Mouse (Mus musculus) liver, embryonic 11.5 days (tissue): ENCODE results near the gene Adcyap1r1. TPM values are rescaled to one million over a fixed set of nuclear protein-coding genes. Genes with fewer than 3 reads are reported as not detected.

Source experiments
- ATAC-seq: fragments of 200-750 bp; cut with Nextera tagmentation; replicated peaks from 2 replicates; pipeline ENCODE4 v1.8.0; 2017; ENCODE audit warnings: moderate number of reproducible peaks, mild to moderate bottlenecking, moderate TSS enrichment, moderate library complexity; ENCODE audit not compliant: low FRiP score
- DNase-seq: peaks from one replicate; pipeline ENCODE4 v3.0.0-alpha.2; 2017; ENCODE audit warnings: low spot score
- H3K27ac ChIP-seq: fragments of 300-500 bp; sonication (generic); 2 replicates; pipeline ENCODE4 v1.5.1; 2014; ENCODE audit warnings: mild to moderate bottlenecking, low read depth, low read length, control low read depth
- H3K27me3 ChIP-seq: fragments of 300-500 bp; sonication (generic); replicated peaks from 2 replicates; pipeline ENCODE4 v1.6.1; 2014; ENCODE audit warnings: low read length, mixed read lengths; ENCODE audit not compliant: control insufficient read depth, insufficient read depth
- H3K36me3 ChIP-seq: fragments of 300-500 bp; sonication (generic); 2 replicates; pipeline ENCODE4 v1.6.1; 2014; ENCODE audit warnings: mild to moderate bottlenecking, low read length, moderate library complexity, mixed read lengths; ENCODE audit not compliant: control insufficient read depth, insufficient read depth
- H3K4me1 ChIP-seq: fragments of 300-500 bp; sonication (generic); replicated peaks from 2 replicates; pipeline ENCODE4 v1.6.1; 2014; ENCODE audit warnings: low read length, mixed read lengths; ENCODE audit not compliant: control insufficient read depth, insufficient read depth
- H3K4me2 ChIP-seq: fragments of 300-500 bp; sonication (generic); 2 replicates; pipeline ENCODE4 v1.6.1; 2014; ENCODE audit warnings: mild to moderate bottlenecking, control low read depth, moderate library complexity
- H3K4me3 ChIP-seq: fragments of 300-500 bp; sonication (generic); 2 replicates; pipeline ENCODE4 v1.5.1; 2014; ENCODE audit warnings: low read depth, low read length, control low read depth
- H3K9ac ChIP-seq: fragments of 300-500 bp; sonication (generic); 2 replicates; pipeline ENCODE4 v1.6.1; 2014; ENCODE audit warnings: low read depth, low read length, control low read depth
- H3K9me3 ChIP-seq: fragments of 300-500 bp; sonication (generic); 2 replicates; pipeline ENCODE4 v1.6.1; 2016; ENCODE audit warnings: low read length, inconsistent platforms, mixed read lengths; ENCODE audit not compliant: control insufficient read depth
- WGBS: fragments of 180-500 bp; shearing (Covaris S2); extraction: QIAGEN DNeasy Blood & Tissue Kit; methylation state at CpG from one replicate; pipeline ENCODE4 v1.1.7; 2014; 5-methylcytosine and 5-hydroxymethylcytosine counted together
- polyA plus RNA-seq: library from polyadenylated mRNA; unstranded; fragments of >200 nt; fragmentation: Nextera tagmentation; extraction: Ambion mirVana; gene quantifications from 2 replicates; pipeline ENCODE4 v1.2.1, GENCODE M21; 2014

Adcyap1r1 gene
- polyA plus RNA-seq, 1 experiment from 2014 or later = 0.33 TPM

- ATAC-seq = no peak
- H3K27me3 ChIP-seq = peaks cover 8% of the 10 kb centered on the region
Observed at GRCm38 (mm10) chr6:55459545-55460397, 8.0 kb downstream of the Adcyap1r1 start.

DNA sequence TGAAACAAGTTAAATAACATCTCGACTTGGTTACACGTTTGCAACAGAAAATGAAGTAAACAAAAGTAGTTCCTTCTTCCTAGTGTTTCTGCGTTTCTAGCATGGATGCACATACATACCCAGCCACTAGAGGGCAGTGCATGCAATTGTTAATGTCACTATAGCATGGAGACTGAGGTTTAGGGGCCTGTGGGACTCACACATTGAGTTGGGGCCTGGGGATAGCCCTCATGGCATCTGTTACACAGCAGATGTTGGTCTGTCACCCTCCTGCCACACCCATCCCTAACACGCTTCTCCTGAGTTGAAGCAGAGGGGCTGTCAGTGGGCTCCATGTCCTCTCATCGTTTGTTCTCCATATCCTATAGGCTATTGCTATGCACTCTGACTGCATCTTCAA lies 9.4 kb downstream of the Adcyap1r1 start:
- Histone ChIP-seq H3K9me3 (no peaks in the 10 kb centered on the region), H3K4me3 (no peak overlapping the region), H3K9ac (no peak overlapping the region), H3K4me1 (no peaks in the 10 kb centered on the region), H3K27ac (no peak overlapping the region), H3K27me3 (peaks cover 8% of the 10 kb centered on the region; the same call in 1 of the 2 replicates), H3K36me3 (no peaks in the 10 kb centered on the region), H3K4me2 (no peak overlapping the region)
- no peak for DNase-seq
- 56% methylated on average over 5 of the region's 5 CpGs for WGBS
- no peak for ATAC-seq

More at GRCm38 (mm10) chr6:55459545-55460397, 8.0 kb downstream of the Adcyap1r1 start:
- no peak overlapping the region for H3K9ac ChIP-seq
- H3K4me3 ChIP-seq = no peak overlapping the region
- H3K9me3 ChIP-seq = no peaks in the 10 kb centered on the region
- no peak overlapping the region for H3K27ac ChIP-seq
- H3K4me1 ChIP-seq = no peaks in the 10 kb centered on the region
- WGBS = 80% methylated on average over 20 of the region's 20 CpGs
- DNase-seq = no peak
- no peak overlapping the region for H3K4me2 ChIP-seq
- H3K36me3 ChIP-seq = no peaks in the 10 kb centered on the region

DNA sequence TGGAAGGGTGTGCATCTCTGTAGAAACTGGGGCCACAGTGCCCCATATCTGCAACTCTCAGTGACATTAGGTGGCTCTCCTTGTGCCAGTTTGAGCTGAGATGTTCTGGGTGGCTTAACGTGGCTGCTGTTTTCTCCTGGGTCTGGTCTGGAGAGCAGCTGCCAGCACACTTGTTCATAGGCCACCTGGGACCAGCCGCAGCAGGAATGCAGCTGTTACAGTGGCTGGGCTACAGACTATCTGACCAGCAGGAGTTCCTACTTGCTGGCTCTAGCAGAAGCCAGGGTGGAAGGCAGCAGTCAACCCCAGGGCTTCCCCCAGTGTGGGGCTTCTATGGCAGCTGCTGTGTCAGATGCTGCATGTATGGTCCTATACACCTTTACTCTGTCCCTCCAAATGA lies 9.9 kb downstream of the Adcyap1r1 start:
- no peak overlapping the region for H3K4me2 ChIP-seq
- H3K27me3 ChIP-seq = peaks cover 8% of the 10 kb centered on the region; the same call in 1 of the 2 replicates
- 83% methylated on average over 2 of the region's 2 CpGs for WGBS
- no peaks in the 10 kb centered on the region for H3K4me1 ChIP-seq
- no peak overlapping the region for H3K4me3 ChIP-seq
- H3K9ac ChIP-seq = no peak overlapping the region
- no peaks in the 10 kb centered on the region for H3K36me3 ChIP-seq
- DNase-seq (no peak), ATAC-seq (no peak)
- no peaks in the 10 kb centered on the region for H3K9me3 ChIP-seq
- no peak overlapping the region for H3K27ac ChIP-seq

DNA sequence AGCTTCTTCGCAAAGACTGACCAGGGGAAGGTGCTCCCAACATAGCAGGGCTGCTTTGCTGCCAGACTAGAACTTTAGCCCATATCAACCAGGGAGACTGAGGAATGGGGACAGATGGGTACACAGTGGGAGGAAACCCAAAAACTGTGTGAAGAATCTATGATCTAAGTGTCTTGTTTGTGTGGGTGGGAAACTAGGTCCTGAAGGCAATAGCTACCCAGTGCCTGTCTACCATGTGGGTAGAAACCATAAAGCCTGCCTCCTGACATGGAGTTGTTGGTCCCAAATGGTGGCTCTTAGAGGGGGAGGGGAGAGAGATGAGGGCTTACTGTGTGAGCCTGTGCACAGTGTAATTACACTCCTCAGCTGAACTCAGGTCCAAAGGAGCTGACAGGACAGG lies 10.6 kb downstream of the Adcyap1r1 start:
- WGBS = 71% methylated on average over 1 of the region's 1 CpGs
- DNase-seq = no peak
- Histone ChIP-seq H3K27ac (no peak overlapping the region), H3K4me2 (no peak overlapping the region), H3K36me3 (no peaks in the 10 kb centered on the region), H3K9ac (no peak overlapping the region), H3K4me3 (no peak overlapping the region), H3K9me3 (no peaks in the 10 kb centered on the region), H3K4me1 (no peaks in the 10 kb centered on the region), H3K27me3 (peaks cover 8% of the 10 kb centered on the region; the same call in 1 of the 2 replicates)
- no peak for ATAC-seq

DNA sequence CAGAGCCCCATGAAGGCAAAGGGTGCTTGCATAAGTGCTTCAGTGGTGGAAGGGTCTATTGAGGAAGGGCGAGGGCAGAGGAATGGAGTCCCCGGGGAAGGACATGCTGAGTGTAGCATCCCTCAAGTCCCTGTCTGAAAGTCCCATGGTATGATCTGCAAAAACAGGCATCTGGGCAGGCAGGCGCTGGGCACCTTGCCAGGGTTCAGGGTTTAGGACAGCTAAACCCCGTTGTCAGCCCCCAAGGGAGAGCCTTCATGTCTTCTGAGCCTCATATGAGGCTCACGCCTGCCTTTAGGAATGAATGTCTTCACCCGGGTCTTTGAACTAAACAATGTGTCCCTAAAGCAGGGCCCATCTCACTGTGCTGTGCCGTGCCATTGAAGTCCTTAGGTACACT lies 12.2 kb downstream of the Adcyap1r1 start:
- no peak overlapping the region for H3K9ac ChIP-seq
- H3K27ac ChIP-seq = no peak overlapping the region
- 73% methylated on average over 7 of the region's 7 CpGs for WGBS
- H3K9me3 ChIP-seq = no peaks in the 10 kb centered on the region
- no peak overlapping the region for H3K4me3 ChIP-seq
- ATAC-seq (no peak), DNase-seq (no peak)
- H3K27me3 ChIP-seq = peaks cover 8% of the 10 kb centered on the region; the same call in 1 of the 2 replicates
- H3K36me3 ChIP-seq = no peaks in the 10 kb centered on the region
- H3K4me1 ChIP-seq = no peaks in the 10 kb centered on the region
- no peak overlapping the region for H3K4me2 ChIP-seq

DNA sequence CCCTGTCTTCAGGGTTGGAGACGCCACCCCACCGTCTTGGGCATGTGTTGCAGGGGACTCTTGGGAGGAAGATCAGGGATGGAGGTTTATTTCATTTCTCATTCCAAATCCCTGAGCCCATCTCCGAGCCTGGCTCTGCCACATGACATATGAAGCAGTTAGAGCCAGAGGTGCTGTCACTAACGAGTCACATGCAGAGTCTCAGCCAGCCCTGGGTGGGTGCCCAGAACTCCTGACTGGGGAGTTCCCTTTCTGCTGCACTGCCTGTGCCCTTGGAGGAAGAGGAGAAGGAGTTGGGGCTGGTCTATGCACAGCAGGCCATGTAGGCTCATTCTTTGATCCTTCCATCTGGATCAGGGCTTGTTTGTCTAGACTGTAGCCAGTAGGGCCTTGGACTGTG lies 13.5 kb downstream of the Adcyap1r1 start:
- Histone ChIP-seq H3K4me3 (no peak overlapping the region), H3K4me1 (no peaks in the 10 kb centered on the region), H3K27ac (no peak overlapping the region), H3K27me3 (peaks cover 5% of the 10 kb centered on the region; the same call in 1 of the 2 replicates), H3K36me3 (no peaks in the 10 kb centered on the region), H3K9ac (no peak overlapping the region), H3K4me2 (no peak overlapping the region), H3K9me3 (no peaks in the 10 kb centered on the region)
- no peak for DNase-seq
- 75% methylated on average over 4 of the region's 4 CpGs for WGBS
- no peak for ATAC-seq

GRCm38 (mm10) chr6:55466301-55466761 lies 14.6 kb downstream of the Adcyap1r1 start:
- no peak for ATAC-seq
- Histone ChIP-seq H3K9me3 (no peaks in the 10 kb centered on the region), H3K27me3 (peaks cover 5% of the 10 kb centered on the region; the same call in 1 of the 2 replicates)

GRCm38 (mm10) chr6:55470691-55471090 lies 18.9 kb downstream of the Adcyap1r1 start:
- ATAC-seq = no peak
- Histone ChIP-seq H3K36me3 (no peaks in the 10 kb centered on the region), H3K9me3 (no peaks in the 10 kb centered on the region), H3K4me1 (no peaks in the 10 kb centered on the region), H3K4me2 (no peak overlapping the region), H3K27ac (no peak overlapping the region), H3K4me3 (no peak overlapping the region), H3K9ac (no peak overlapping the region), H3K27me3 (no peaks in the 10 kb centered on the region)
- DNase-seq = no peak
- WGBS = 80% methylated on average over 5 of the region's 5 CpGs

More at GRCm38 (mm10) chr6:55466301-55466761, 14.6 kb downstream of the Adcyap1r1 start:
- Histone ChIP-seq H3K36me3 (no peaks in the 10 kb centered on the region), H3K4me3 (no peak overlapping the region), H3K4me2 (no peak overlapping the region), H3K9ac (no peak overlapping the region), H3K27ac (no peak overlapping the region), H3K4me1 (no peaks in the 10 kb centered on the region)
- no peak for DNase-seq

DNA sequence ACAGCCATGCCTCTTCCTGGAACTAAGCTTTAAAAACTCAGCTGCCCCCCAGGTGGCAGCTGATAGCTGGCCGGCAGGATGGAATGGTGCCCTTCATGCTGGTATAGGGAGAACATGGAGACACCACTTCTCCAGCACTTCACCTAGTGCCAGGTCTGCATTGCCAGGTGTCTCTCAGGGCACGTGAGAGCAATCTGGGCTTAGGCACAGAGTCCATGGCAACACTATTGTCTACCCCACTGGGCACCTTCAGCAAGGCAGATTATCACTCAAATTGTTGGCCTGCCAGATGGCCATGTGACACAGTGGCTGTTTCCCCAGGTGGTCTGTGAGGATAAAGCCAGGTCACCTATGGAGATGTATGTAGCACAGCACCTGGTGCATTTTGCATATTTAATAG lies 20.6 kb downstream of the Adcyap1r1 start:
- ATAC-seq (no peak), DNase-seq (no peak)
- WGBS = 68% methylated on average over 2 of the region's 2 CpGs
- H3K9ac ChIP-seq = no peak overlapping the region
- H3K9me3 ChIP-seq = no peaks in the 10 kb centered on the region
- no peaks in the 10 kb centered on the region; the same call in 1 of the 2 replicates for H3K27me3 ChIP-seq
- no peak overlapping the region for H3K27ac ChIP-seq
- no peaks in the 10 kb centered on the region for H3K36me3 ChIP-seq
- H3K4me2 ChIP-seq = no peak overlapping the region
- no peak overlapping the region for H3K4me3 ChIP-seq
- no peaks in the 10 kb centered on the region for H3K4me1 ChIP-seq
